Mouse (Mus musculus) neutrophil, adult 5-6 weeks (primary cell): Measurements from ENCODE around the gene Dusp1. TPM values are rescaled to one million over a fixed set of nuclear protein-coding genes. Genes with fewer than 3 reads are reported as not detected.

Experiments
- ATAC-seq: fragments of 151-379, 151-347 bp; 2 replicates; pipeline ENCODE4 v1.8.0; 2017; ENCODE audit warnings: mild to moderate bottlenecking, moderate TSS enrichment; ENCODE audit not compliant: insufficient number of reproducible peaks, poor library complexity, low FRiP score, severe bottlenecking; ENCODE audit errors: extremely low read depth
- total RNA-seq: library from RNA; stranded (forward); fragments of 200-1000 nt; gene quantifications from 2 replicates; pipeline ENCODE4 v1.2.3, GENCODE M21; 2017

The Dusp1 gene
- total RNA-seq, 1 experiment from 2014 or later: 1,076 TPM

- ATAC-seq: no peak
These were observed 26.1 kb upstream of the Dusp1 start for GRCm38 (mm10) chr17:26587961-26588487.

DNA sequence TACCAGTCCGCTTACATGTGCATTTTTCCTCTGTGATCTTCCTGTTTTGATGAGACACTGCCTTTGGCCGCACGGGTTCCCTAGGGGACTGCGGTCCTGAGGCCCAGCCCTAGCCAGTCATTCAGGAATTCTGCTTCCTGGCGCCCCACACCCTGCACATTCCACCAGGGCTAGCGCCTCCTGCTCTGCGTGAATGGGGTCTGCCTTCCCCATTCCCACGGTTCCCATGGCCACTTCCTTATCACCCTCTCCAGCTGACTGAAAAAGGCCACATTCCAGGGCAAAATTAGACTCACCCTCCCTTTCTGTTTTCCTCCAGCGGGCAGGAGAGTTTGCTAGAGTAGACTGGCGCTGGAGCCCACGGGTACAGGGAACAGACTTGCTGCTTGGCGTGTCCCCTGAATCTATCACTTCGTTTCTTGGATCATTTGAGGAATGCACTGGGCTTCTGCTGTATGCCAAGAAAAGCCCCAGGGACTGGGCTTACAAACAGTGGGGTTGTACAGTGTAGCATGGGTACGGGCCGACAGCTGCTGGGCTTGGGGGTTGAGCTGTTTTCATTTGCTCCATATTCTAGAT, 22.7 kb upstream of the Dusp1 start:
- ATAC-seq: no peak

DNA sequence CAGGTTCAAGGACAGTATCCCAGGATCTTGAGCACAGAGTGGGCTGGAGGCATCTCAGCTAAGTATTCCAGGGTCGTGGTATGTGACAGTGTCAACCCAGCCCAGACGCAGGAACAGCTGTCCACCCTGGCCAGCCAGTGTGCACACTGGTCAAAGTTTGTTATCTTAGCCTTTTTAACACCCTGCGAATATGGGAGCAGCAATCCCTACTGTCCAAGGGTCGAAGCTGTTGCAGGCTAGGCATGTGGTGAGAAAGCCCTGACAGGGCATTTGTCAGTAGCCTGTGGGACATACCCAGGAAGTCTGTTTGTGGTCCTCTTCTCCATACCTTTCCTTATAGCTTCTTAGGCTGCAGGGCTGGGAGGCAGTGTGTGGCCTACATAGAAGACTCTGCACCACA, 22.1 kb upstream of the Dusp1 start:
- ATAC-seq: no peak

- no peak for ATAC-seq
These were observed 21.7 kb upstream of the Dusp1 start for GRCm38 (mm10) chr17:26583606-26584005.

GRCm38 (mm10) chr17:26583056-26583455, 21.1 kb upstream of the Dusp1 start:
- no peak for ATAC-seq

- no peak for ATAC-seq
These were observed 20.4 kb upstream of the Dusp1 start for GRCm38 (mm10) chr17:26582297-26582696.

DNA sequence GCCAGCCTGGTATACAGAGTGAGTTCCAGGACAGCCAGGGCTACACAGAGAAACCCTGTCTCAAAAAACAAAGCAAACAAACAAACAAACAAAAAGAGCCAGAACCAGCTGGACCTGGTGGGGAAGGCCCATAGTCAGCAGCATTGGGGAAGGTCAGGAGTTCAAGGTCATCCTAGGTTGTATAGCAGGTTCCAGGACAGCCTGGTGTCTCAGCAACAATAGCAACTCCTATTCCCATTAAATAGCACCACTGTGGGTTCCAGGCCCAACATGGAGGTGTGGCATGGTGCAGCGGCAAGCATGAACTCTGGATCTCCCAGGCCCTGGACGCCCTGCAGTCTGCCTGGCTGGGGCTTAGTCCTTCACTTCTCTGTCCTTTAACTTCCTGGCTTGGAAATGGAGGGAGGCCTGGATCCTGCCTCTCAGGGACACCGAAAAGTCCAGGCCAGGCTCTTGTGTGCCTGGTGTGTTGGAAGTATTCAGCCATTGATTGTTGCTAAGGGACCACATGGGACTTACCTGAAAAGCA, 19.0 kb upstream of the Dusp1 start:
- no peak for ATAC-seq

DNA sequence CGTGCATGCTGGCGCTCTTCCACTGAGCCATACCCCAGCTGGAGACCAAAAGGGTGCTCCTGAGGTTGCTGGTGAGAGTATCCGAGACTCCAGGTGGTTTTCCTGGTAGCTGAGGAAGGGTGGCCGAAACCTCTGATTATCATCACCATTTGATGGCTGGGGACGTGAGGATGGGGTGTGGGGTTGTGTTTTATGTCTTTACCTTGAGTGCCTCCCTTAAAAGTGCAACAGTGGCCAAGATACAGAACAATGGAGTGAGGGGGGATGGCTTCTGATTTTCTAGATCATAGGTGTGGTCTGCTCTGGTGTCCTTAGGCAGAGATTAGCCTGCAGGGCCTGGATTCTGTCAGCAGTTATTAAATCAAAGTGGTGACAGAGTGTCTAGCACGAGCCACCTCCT, 17.5 kb upstream of the Dusp1 start:
- no peak for ATAC-seq

DNA sequence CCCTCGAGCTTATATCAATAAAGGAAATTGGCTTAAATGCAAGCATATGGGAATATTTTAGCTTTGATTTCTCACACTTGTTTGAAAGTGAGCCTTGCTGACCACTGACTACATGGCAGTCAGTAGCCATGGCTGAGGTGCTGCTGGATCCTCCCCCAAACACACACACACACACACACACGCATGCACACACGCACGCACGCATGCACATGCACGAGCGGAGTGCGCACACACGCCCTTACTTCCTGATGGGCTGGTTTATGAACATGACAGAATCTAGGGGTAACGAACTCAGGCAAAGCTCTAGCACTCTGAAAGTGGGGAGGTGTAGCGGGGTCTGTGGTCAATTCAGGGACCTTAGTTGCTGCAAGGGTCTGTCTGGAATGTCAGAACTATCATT, 16.8 kb upstream of the Dusp1 start:
- ATAC-seq: no peak

DNA sequence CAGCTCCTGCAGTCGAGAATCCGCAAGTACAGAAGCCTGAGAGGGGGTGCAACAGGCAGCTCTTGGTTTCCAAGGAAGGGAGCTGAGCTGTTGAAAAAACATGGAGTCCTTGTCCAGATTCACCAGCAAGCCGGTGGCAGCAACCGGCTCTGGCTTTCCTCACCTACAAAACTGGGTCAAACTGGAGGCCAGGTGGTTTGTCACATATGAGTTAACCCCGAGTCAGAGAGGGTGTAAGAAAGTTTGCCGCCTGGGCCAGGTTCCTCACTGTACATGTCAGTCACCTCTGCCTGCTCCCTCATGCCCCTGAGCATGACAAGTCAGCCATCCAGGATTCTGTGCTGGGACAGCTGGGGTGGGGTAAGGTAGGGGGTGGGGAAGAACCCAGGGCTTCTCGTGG, 16.2 kb upstream of the Dusp1 start:
- no peak for ATAC-seq

GRCm38 (mm10) chr17:26577309-26577708, 15.4 kb upstream of the Dusp1 start:
- no peak for ATAC-seq

- no peak for ATAC-seq
These were observed 14.9 kb upstream of the Dusp1 start for GRCm38 (mm10) chr17:26576833-26577232.

DNA sequence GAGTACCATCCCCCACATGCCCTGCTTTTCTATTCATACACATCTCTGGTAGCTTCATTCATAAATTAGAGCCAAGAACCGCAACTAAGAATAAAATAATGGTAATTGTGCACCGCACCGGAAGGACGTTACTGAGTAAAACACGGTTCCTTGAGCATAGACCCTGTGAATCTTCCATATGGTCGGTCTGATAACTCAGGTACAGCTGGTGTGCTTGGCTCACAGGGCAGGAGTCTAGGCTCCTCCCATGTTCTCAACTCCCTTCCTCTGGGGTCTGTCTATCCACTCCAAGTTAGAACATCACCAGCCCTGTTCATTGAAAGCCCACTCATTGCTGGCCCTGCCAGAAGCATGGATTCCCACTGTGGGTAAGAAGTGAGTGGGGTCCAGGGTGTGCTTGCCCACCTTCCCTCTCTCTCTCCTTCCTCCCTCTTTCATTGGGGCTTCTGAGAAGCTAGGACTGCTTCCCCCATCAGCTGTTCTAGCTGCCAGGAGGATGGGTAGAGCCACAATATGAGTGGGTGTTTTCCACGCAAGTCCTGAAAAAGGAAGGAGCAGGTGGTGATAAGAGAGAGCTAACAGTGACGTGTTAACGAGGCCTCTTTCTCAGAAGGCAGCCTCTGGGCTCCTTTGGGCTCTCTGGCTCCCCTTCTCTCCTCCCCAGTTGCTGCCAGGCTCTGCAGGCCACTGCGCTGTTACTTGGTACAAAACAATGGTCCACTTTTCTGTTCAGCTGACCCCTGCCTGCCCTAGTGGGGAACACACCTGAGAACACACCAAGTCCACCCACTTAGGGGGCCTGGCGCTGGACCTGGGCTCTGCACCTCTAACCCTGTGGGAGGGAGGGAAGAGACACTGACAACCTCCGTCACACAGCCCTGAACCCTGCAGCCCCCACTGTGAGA, 14.1 kb upstream of the Dusp1 start:
- ATAC-seq: no peak

DNA sequence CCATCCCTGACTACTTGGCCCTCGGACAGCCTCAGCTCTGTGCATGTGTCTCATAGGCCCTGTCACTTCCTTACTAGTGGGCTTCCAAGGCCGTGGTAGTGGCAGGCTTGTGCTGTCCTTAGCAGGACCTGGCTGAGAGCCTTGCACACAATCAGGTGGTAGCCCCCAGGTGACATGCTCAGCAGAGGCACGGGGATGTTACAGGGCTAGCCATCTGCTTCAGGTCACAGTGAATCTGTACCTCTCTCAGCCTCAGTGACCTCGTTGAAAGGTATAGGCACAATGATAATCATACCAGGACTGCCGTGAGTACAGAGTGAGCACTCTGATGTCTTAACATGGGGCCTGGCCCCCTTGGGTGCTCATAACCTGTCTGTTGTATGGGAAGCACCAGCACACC, 12.8 kb upstream of the Dusp1 start:
- no peak for ATAC-seq

- ATAC-seq: no peak
These were observed 12.2 kb upstream of the Dusp1 start for GRCm38 (mm10) chr17:26574118-26574517.

DNA sequence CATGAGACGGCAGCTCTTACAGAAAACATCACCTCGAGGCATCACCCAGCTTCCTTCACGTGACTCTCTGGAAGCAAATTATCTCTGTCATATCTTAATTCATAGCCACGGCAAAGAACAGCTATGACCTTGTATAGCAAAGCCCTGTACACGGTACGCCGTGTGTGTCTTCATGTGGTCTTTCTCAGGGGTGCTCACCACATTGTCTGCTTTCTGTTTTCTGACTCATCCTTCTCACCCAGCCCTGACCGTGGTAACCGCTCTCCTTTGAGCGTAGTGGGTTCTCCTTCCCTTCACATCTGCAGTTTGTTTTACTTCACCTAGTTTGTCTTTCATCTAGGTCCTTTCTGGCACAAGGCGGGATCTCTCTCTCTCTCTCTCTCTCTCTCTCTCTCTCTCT, 10.3 kb upstream of the Dusp1 start:
- ATAC-seq: no peak

GRCm38 (mm10) chr17:26571377-26571776, 9.4 kb upstream of the Dusp1 start:
- ATAC-seq: peak; percentile 25

- ATAC-seq: peak; percentile 18; the same call in 1 of the 2 replicates
These were observed 8.8 kb upstream of the Dusp1 start for GRCm38 (mm10) chr17:26570651-26571118.

DNA sequence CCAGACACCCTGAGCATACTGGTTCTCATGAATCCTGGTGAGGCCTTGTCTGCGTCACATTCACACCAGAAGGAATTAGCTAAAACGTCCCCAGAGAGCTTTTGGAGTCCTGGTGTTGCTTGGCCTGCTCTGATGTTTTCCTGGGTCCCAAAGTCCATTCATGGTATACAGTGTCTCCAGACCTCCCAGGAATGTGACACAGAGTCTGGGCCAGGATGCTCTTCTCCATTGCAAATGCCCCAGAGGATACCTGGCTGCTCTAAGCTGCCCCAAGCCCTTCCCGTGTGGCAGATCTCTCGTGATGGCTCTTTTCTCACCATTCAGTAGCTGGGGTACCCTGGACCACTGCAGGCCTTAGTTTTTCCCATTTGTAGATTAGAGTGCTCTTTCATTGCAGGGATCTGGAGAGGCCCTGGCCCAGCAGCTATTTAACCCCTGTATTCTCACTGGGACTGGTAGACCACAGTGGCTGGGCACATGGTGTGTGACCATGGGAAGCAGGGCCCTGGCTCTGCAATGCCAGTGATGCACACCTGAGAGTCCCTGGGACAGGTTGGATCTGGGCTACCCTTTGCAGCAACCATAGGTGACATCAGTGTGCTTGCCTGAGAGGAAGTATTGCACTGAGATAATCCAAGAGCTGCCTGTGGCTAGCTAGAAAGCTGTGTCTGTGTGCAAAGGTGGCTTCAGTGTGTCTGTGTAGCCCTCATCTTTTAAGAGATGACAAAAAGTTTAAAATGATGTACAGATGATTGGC, 7.8 kb upstream of the Dusp1 start:
- ATAC-seq: no peak
